Mouse (Mus musculus): ENCODE data around the gene Mast4.
"Not testable (repeated sequence)": the region's sequence is repeated elsewhere in the genome, so short reads cannot be mapped to it uniquely, and the experiment has no call there.

Mast4 gene

GRCm38 (mm10) chr13:102745626-102746342 is 588.5 kb downstream of the Mast4 start:
- no peak for DNase-seq (ENCODE audit: low spot score)

GRCm38 (mm10) chr13:102745270-102745600 is 589.1 kb downstream of the Mast4 start:
- no peak for DNase-seq (ENCODE audit: low spot score)

GRCm38 (mm10) chr13:102744481-102745269 is 589.6 kb downstream of the Mast4 start:
- peak; percentile 48 for DNase-seq (ENCODE audit: low spot score)

GRCm38 (mm10) chr13:102739720-102740535 is 594.4 kb downstream of the Mast4 start:
- DNase-seq (ENCODE audit: low spot score) = no peak

- no peak for DNase-seq (ENCODE audit: low spot score)
Measured at GRCm38 (mm10) chr13:102737811-102738210, 596.5 kb downstream of the Mast4 start.

GRCm38 (mm10) chr13:102733063-102733462 is 601.2 kb downstream of the Mast4 start:
- no peak for DNase-seq (ENCODE audit: low spot score)

- DNase-seq (ENCODE audit: low spot score) = not testable (repeated sequence)
Measured at GRCm38 (mm10) chr13:102728951-102729350, 605.3 kb downstream of the Mast4 start.

GRCm38 (mm10) chr13:102728035-102728434 is 606.3 kb downstream of the Mast4 start:
- DNase-seq (ENCODE audit: low spot score) = no peak

- no peak for DNase-seq (ENCODE audit: low spot score)
Measured at GRCm38 (mm10) chr13:102726876-102727275, 607.4 kb downstream of the Mast4 start.

GRCm38 (mm10) chr13:102725906-102726305 is 608.4 kb downstream of the Mast4 start:
- DNase-seq (ENCODE audit: low spot score) = no peak

- DNase-seq (ENCODE audit: low spot score) = no peak
Measured at GRCm38 (mm10) chr13:102725416-102725815, 608.9 kb downstream of the Mast4 start.

- no peak for DNase-seq (ENCODE audit: low spot score)
Measured at GRCm38 (mm10) chr13:102716973-102717372, 617.3 kb downstream of the Mast4 start.

- DNase-seq (ENCODE audit: low spot score) = no peak
Measured at GRCm38 (mm10) chr13:102700744-102701143, 633.6 kb downstream of the Mast4 start.

GRCm38 (mm10) chr13:102700176-102700575 is 634.1 kb downstream of the Mast4 start:
- DNase-seq (ENCODE audit: low spot score) = no peak

GRCm38 (mm10) chr13:102698751-102699323 is 635.5 kb downstream of the Mast4 start:
- DNase-seq (ENCODE audit: low spot score) = peak; percentile 63

GRCm38 (mm10) chr13:102698335-102698734 is 636.0 kb downstream of the Mast4 start:
- DNase-seq (ENCODE audit: low spot score) = no peak

GRCm38 (mm10) chr13:102695121-102695905 is 639.0 kb downstream of the Mast4 start:
- DNase-seq (ENCODE audit: low spot score) = no peak

- no peak for DNase-seq (ENCODE audit: low spot score)
Measured at GRCm38 (mm10) chr13:102694154-102694553, 640.1 kb downstream of the Mast4 start.

- no peak for DNase-seq (ENCODE audit: low spot score)
Measured at GRCm38 (mm10) chr13:102693341-102693801, 640.9 kb downstream of the Mast4 start, which contains the start of gene Cd180. Gene Cd180 (plus strand): TSS chr13:102693558.

- no peak for DNase-seq (ENCODE audit: low spot score)
Measured at GRCm38 (mm10) chr13:102691408-102692150, 642.7 kb downstream of the Mast4 start.

All from ovary, postnatal 36 days (tissue).